8 mouse cellular contexts compared by ENCODE assay signal in the genomic region with DNA sequence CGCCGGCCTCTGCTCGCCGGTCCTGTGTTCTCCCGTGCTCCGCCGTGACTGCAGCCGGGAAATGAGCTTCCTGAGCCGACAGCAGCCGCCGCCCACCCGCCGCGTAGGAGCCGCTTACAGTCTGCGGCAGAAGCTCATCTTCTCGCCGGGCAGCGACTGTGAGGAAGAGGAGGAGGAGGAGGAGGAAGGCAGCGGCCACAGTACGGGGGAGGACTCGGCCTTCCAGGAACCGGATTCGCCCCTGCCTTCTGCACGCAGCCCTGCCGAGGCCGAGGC. TPM values are rescaled to one million over a fixed set of nuclear protein-coding genes. Genes with fewer than 3 reads are reported as not detected.
DNase-seq lines count a peak whose midpoint lies in the region; ATAC-seq and TF ChIP-seq lines count a peak whose summit lies in the region.

No protein-coding gene starts in this region.

- intact Hi-C loops in heart, postnatal 14 days (cut with DNase I) = loop anchor here (5.0 kb wide), 2 partner anchors 35 to 60 kb away; a partner anchor contains a TSS

- ATAC-seq in heart, postnatal 0 days (ENCODE audit: insufficient read depth, low read depth) = no peak
- 0 out of 2 replicates have a peak, but pooled peaks have one; percentile 0 for ATAC-seq in erythroblast, adult 5-6 weeks (replicated peaks; ENCODE audit: low FRiP score, poor library complexity, severe bottlenecking)
- ATAC-seq in limb, embryonic 14.5 days (ENCODE audit: low FRiP score, low read depth) = 0 out of 2 replicates have a peak, but pooled peaks have one; percentile 0
- ATAC-seq in stomach, embryonic 16.5 days (ENCODE audit: insufficient read depth, low FRiP score) = no peak

- peak overlapping the region; percentile 91 for H3K9ac ChIP-seq in heart, postnatal 0 days (replicated peaks; ENCODE audit: low read depth, low read length)
- peak overlapping the region; percentile 83 for H3K9ac ChIP-seq in limb, embryonic 14.5 days (ENCODE audit: low read depth, low read length, severe bottlenecking)
- H3K9ac ChIP-seq in stomach, embryonic 16.5 days (ENCODE audit: low read length) = peak overlapping the region; percentile 91

- H3K9me3 ChIP-seq in heart, postnatal 0 days (replicated peaks; ENCODE audit: control insufficient read depth, low read length) = no peaks in the 10 kb centered on the region
- H3K9me3 ChIP-seq in E14TG2a.4 (ENCODE audit: low read length) = no peaks in the 10 kb centered on the region
- H3K9me3 ChIP-seq in limb, embryonic 14.5 days (ENCODE audit: control insufficient read depth, low read length) = no peaks in the 10 kb centered on the region
- H3K9me3 ChIP-seq in stomach, embryonic 16.5 days (replicated peaks; ENCODE audit: control insufficient read depth, low read length) = no peaks in the 10 kb centered on the region

- under 1% methylated on average over 24 of the region's 27 CpGs for WGBS in heart, postnatal 0 days
- 0% methylated on average over 8 of the region's 27 CpGs for WGBS in limb, embryonic 14.5 days
- WGBS in stomach, embryonic 16.5 days = 0% methylated on average over 25 of the region's 27 CpGs

- no peak for DNase-seq in heart, postnatal 0 days (ENCODE audit: low spot score)
- no peak for DNase-seq in heart, postnatal 14 days
- no peak for DNase-seq in limb, embryonic 14.5 days (ENCODE audit: low spot score)
- DNase-seq in adrenal gland, adult 8-10 months = no peak
- DNase-seq in embryo, embryonic 10.5 days (ENCODE audit: low spot score) = no peak

- peaks cover 15% of the 10 kb centered on the region for H3K4me1 ChIP-seq in heart, postnatal 0 days (ENCODE audit: control insufficient read depth, insufficient read depth)
- peaks cover 61% of the 10 kb centered on the region for H3K4me1 ChIP-seq in E14TG2a.4 (replicated peaks; ENCODE audit: low read depth, low read length)
- peaks cover 7% of the 10 kb centered on the region for H3K4me1 ChIP-seq in limb, embryonic 14.5 days (ENCODE audit: control insufficient read depth, insufficient read depth, low read length)
- peaks cover 17% of the 10 kb centered on the region; the same call in 1 of the 2 replicates for H3K4me1 ChIP-seq in stomach, embryonic 16.5 days (ENCODE audit: control insufficient read depth, insufficient read depth, low read length)

- peak overlapping the region; percentile 97 for H3K27ac ChIP-seq in heart, postnatal 0 days (ENCODE audit: low read depth)
- peak overlapping the region; percentile 89 for H3K27ac ChIP-seq in limb, embryonic 14.5 days (replicated peaks; ENCODE audit: low read depth, low read length)
- peak overlapping the region; percentile 92 for H3K27ac ChIP-seq in stomach, embryonic 16.5 days (ENCODE audit: low read length)

- H3K4me3 ChIP-seq in heart, postnatal 0 days (ENCODE audit: low read depth, low read length) = peak overlapping the region; percentile 88
- H3K4me3 ChIP-seq in E14TG2a.4 (replicated peaks; ENCODE audit: low read length) = peak overlapping the region; percentile 95
- H3K4me3 ChIP-seq in limb, embryonic 14.5 days (replicated peaks; ENCODE audit: low read length) = peak overlapping the region; percentile 94
- peak overlapping the region; percentile 82 for H3K4me3 ChIP-seq in stomach, embryonic 16.5 days (replicated peaks; ENCODE audit: low read length)

- TF ChIP-seq CTCF in heart, postnatal 0 days (IDR thresholded peaks at IDR 0.05; ENCODE audit: low read depth) = no peak
- TF ChIP-seq CTCF in E14TG2a.4 (conservative IDR thresholded peaks at IDR 0.05; ENCODE audit: low read length) = no peak

- H3K4me2 ChIP-seq in heart, postnatal 0 days (ENCODE audit: low read depth, low read length) = peak overlapping the region; percentile 90
- H3K4me2 ChIP-seq in limb, embryonic 14.5 days (replicated peaks; ENCODE audit: low read depth, low read length, severe bottlenecking) = peak overlapping the region; percentile 61
- H3K4me2 ChIP-seq in stomach, embryonic 16.5 days (ENCODE audit: low read depth, low read length) = peak overlapping the region; percentile 60

- H3K27me3 ChIP-seq in heart, postnatal 0 days (ENCODE audit: control insufficient read depth, insufficient read depth, low read length) = no peaks in the 10 kb centered on the region
- H3K27me3 ChIP-seq in E14TG2a.4 (ENCODE audit: insufficient read depth, low read length) = no peaks in the 10 kb centered on the region
- no peaks in the 10 kb centered on the region for H3K27me3 ChIP-seq in limb, embryonic 14.5 days (ENCODE audit: control insufficient read depth, insufficient read depth, low read length)
- H3K27me3 ChIP-seq in stomach, embryonic 16.5 days (ENCODE audit: control insufficient read depth, insufficient read depth, low read length) = no peaks in the 10 kb centered on the region

- H3K36me3 ChIP-seq in heart, postnatal 0 days (replicated peaks; ENCODE audit: control insufficient read depth, insufficient read depth, low read length) = peaks cover 3% of the 10 kb centered on the region
- H3K36me3 ChIP-seq in E14TG2a.4 (ENCODE audit: insufficient read depth, low read length) = peaks cover 31% of the 10 kb centered on the region
- H3K36me3 ChIP-seq in limb, embryonic 14.5 days (ENCODE audit: control insufficient read depth, insufficient read depth, low read length) = peaks cover 6% of the 10 kb centered on the region
- peaks cover 2% of the 10 kb centered on the region; the same call in 1 of the 2 replicates for H3K36me3 ChIP-seq in stomach, embryonic 16.5 days (ENCODE audit: control insufficient read depth, insufficient read depth, low read length)

- TF ChIP-seq EP300 in heart, postnatal 0 days (IDR thresholded peaks at IDR 0.05; ENCODE audit: low read depth) = no peak

- TF ChIP-seq POLR2A in limb, embryonic 14.5 days (IDR thresholded peaks at IDR 0.05; ENCODE audit: borderline replicate concordance, extremely low read depth, insufficient read depth, insufficient read length) = no peak

RNA-seq across cellular contexts. Expression of a gene that starts 0.4 kb away (rescaled TPM):
- total RNA-seq in heart, postnatal 0 days (2014; rRNA removed; ENCODE audit: low replicate concordance) = 21.4 and 27.9 TPM in 2 replicates
- polyA plus RNA-seq in heart, postnatal 0 days (2015; fragmentation: Nextera tagmentation; extraction: Ambion mirVana) = 17.2 and 20.3 TPM in 2 replicates
- 10 to 100 TPM; 15.5 to 17.9 TPM for total RNA-seq in heart, postnatal 14 days (2021)
- total RNA-seq in erythroblast, adult 5-6 weeks (2015; ENCODE audit: low replicate concordance) = 8.5 and 21.9 TPM in 2 replicates
- total RNA-seq in erythroblast, adult 5-6 weeks (2017; ENCODE audit: low replicate concordance) = 6.8 and 9.5 TPM in 2 replicates
- 29.1 and 29.8 TPM in 2 replicates for polyA plus RNA-seq in limb, embryonic 14.5 days (2012; rRNA removed)
- polyA plus RNA-seq in limb, embryonic 14.5 days (2014; fragmentation: Nextera tagmentation; extraction: Ambion mirVana) = 28.1 and 28.8 TPM in 2 replicates
- 17.9 and 18.9 TPM in 2 replicates for polyA plus RNA-seq in stomach, embryonic 16.5 days (2015; fragmentation: Nextera tagmentation; extraction: Ambion mirVana)
- total RNA-seq in adrenal gland, adult 8-10 months (2022) = 10 to 100 TPM in 3 of 4 experiments, 1 to 10 TPM in 1; 9.8 to 16.5 (median 13.3) TPM

Comparison
In these comparisons a context has a peak if more than half of its experiments do, and no peak if none do; other contexts are left out.
1. ATAC-seq: peak in erythroblast, adult 5-6 weeks (single experiment) and limb, embryonic 14.5 days (single experiment); none in heart, postnatal 0 days (single experiment) and stomach, embryonic 16.5 days (single experiment).
2. Peak in every context shown above with its lines, with median percentiles within 50 percentile points of each other: H3K27ac ChIP-seq, H3K4me2 ChIP-seq, H3K4me3 ChIP-seq and H3K9ac ChIP-seq.